Mouse (Mus musculus): Measurements from ENCODE around the gene Pgap3. TPM values are rescaled to one million over a fixed set of nuclear protein-coding genes. Genes with fewer than 3 reads are reported as not detected.

Pgap3 gene
- 10.3 TPM for polyA plus RNA-seq (2017; shearing (Covaris generic))

GRCm38 (mm10) chr11:98400161-98400726 is at the start of gene Pgap3:
Gene Pgap3, minus strand, starts transcription at chr11:98400490.

GRCm38 (mm10) chr11:98446213-98446561 is 45.9 kb upstream of the Pgap3 start, which contains the start of gene Grb7:
Gene Grb7, plus strand, starts transcription at chr11:98446394.

GRCm38 (mm10) chr11:98438331-98439158 is 38.3 kb upstream of the Pgap3 start, which contains the start of gene Mien1:
Gene Mien1, minus strand, starts transcription at chr11:98438991.

GRCm38 (mm10) chr11:98412273-98412796 is 12.0 kb upstream of the Pgap3 start, which contains the start of gene Erbb2:
Gene Erbb2, plus strand, starts transcription at chr11:98412470.

GRCm38 (mm10) chr11:98385638-98386585 is 14.4 kb downstream of the Pgap3 start, which contains the start of gene Pnmt:
Gene Pnmt, plus strand, starts transcription at chr11:98386450.

GRCm38 (mm10) chr11:98383261-98384030 is 16.8 kb downstream of the Pgap3 start, which contains the start of gene Tcap:
Gene Tcap, plus strand, starts transcription at chr11:98383811.

GRCm38 (mm10) chr11:98358161-98359083 is 41.9 kb downstream of the Pgap3 start, which contains the start of gene Stard3:
Gene Stard3, plus strand, starts transcription at chr11:98358368.

GRCm38 (mm10) chr11:98348083-98348961 is 52.0 kb downstream of the Pgap3 start, which contains the start of gene Ppp1r1b:
Gene Ppp1r1b, plus strand, starts transcription at chr11:98348404.

Other genes with a start within 250 kb of the Pgap3 start
- gene Med1, start 207.2 kb downstream of the Pgap3 start, polyA plus RNA-seq (2017; shearing (Covaris generic)) = 63.3 TPM
- 20.0 TPM for gene Cdk12, start 197.4 kb downstream of the Pgap3 start, polyA plus RNA-seq (2017; shearing (Covaris generic))
- not detected for gene Neurod2, start 70.8 kb downstream of the Pgap3 start, polyA plus RNA-seq (2017; shearing (Covaris generic))
- gene Ppp1r1b, start 52.1 kb downstream of the Pgap3 start, polyA plus RNA-seq (2017; shearing (Covaris generic)) = not detected
- 44.2 TPM for gene Stard3, start 42.1 kb downstream of the Pgap3 start, polyA plus RNA-seq (2017; shearing (Covaris generic))
- gene Tcap, start 16.7 kb downstream of the Pgap3 start, polyA plus RNA-seq (2017; shearing (Covaris generic)) = not detected
- gene Pnmt, start 14.0 kb downstream of the Pgap3 start, polyA plus RNA-seq (2017; shearing (Covaris generic)) = not detected
- 0.07 TPM for gene Erbb2, start 12.0 kb upstream of the Pgap3 start, polyA plus RNA-seq (2017; shearing (Covaris generic))
- gene Mien1, start 38.5 kb upstream of the Pgap3 start, polyA plus RNA-seq (2017; shearing (Covaris generic)) = 128 TPM
- gene Grb7, start 45.9 kb upstream of the Pgap3 start, polyA plus RNA-seq (2017; shearing (Covaris generic)) = 93.1 TPM
- gene Ikzf3, start 145.5 kb upstream of the Pgap3 start, polyA plus RNA-seq (2017; shearing (Covaris generic)) = 123 TPM
- 3.6 TPM for gene Zpbp2, start 150.6 kb upstream of the Pgap3 start, polyA plus RNA-seq (2017; shearing (Covaris generic))
- 53.4 TPM for gene Ormdl3, start 186.9 kb upstream of the Pgap3 start, polyA plus RNA-seq (2017; shearing (Covaris generic))
- not detected for gene Lrrc3c, start 197.8 kb upstream of the Pgap3 start, polyA plus RNA-seq (2017; shearing (Covaris generic))
- 1.9 TPM for gene Gm12355, start 225.2 kb upstream of the Pgap3 start, polyA plus RNA-seq (2017; shearing (Covaris generic))
- not detected for gene Gsdma3, start 225.9 kb upstream of the Pgap3 start, polyA plus RNA-seq (2017; shearing (Covaris generic))
- gene Gsdma2, start 246.3 kb upstream of the Pgap3 start, polyA plus RNA-seq (2017; shearing (Covaris generic)) = not detected